Mouse (Mus musculus): Measurements from ENCODE around the gene Hnrnpa0.
"Not testable (repeated sequence)": the region's sequence is repeated elsewhere in the genome, so short reads cannot be mapped to it uniquely, and the experiment has no call there.

Gene Hnrnpa0

GRCm38 (mm10) chr13:58128396-58128767 lies at the start of gene Hnrnpa0:
Gene Hnrnpa0 (minus strand): TSS chr13:58128556.
- peak; percentile 81 for DNase-seq (ENCODE audit: low read depth, low spot score)

- DNase-seq (ENCODE audit: low read depth, low spot score), result no peak
These were observed 49.3 kb upstream of the Hnrnpa0 start for GRCm38 (mm10) chr13:58177511-58178208.

GRCm38 (mm10) chr13:58176105-58176504 lies 47.7 kb upstream of the Hnrnpa0 start:
- DNase-seq (ENCODE audit: low read depth, low spot score), result no peak

- no peak for DNase-seq (ENCODE audit: low read depth, low spot score)
These were observed 39.8 kb upstream of the Hnrnpa0 start for GRCm38 (mm10) chr13:58168119-58168518.

GRCm38 (mm10) chr13:58163343-58163742 lies 35.0 kb upstream of the Hnrnpa0 start:
- DNase-seq (ENCODE audit: low read depth, low spot score), result no peak

- DNase-seq (ENCODE audit: low read depth, low spot score), result no peak
These were observed 32.4 kb upstream of the Hnrnpa0 start for GRCm38 (mm10) chr13:58160761-58161160.

- peak; percentile 70 for DNase-seq (ENCODE audit: low read depth, low spot score)
These were observed 29.9 kb upstream of the Hnrnpa0 start for GRCm38 (mm10) chr13:58158099-58158912.

GRCm38 (mm10) chr13:58157447-58158098 lies 29.2 kb upstream of the Hnrnpa0 start, which contains the start of gene Idnk:
Gene Idnk (plus strand): TSS chr13:58157649.
- DNase-seq (ENCODE audit: low read depth, low spot score), result peak; percentile 56

GRCm38 (mm10) chr13:58157036-58157435 lies 28.7 kb upstream of the Hnrnpa0 start:
- no peak for DNase-seq (ENCODE audit: low read depth, low spot score)

- no peak for DNase-seq (ENCODE audit: low read depth, low spot score)
These were observed 27.7 kb upstream of the Hnrnpa0 start for GRCm38 (mm10) chr13:58156031-58156430.

- DNase-seq (ENCODE audit: low read depth, low spot score), result no peak
These were observed 22.1 kb upstream of the Hnrnpa0 start for GRCm38 (mm10) chr13:58150442-58150841.

GRCm38 (mm10) chr13:58149629-58150028 lies 21.3 kb upstream of the Hnrnpa0 start:
- no peak for DNase-seq (ENCODE audit: low read depth, low spot score)

- no peak for DNase-seq (ENCODE audit: low read depth, low spot score)
These were observed 20.7 kb upstream of the Hnrnpa0 start for GRCm38 (mm10) chr13:58149033-58149558.

- DNase-seq (ENCODE audit: low read depth, low spot score), result peak; percentile 70
These were observed 20.0 kb upstream of the Hnrnpa0 start for GRCm38 (mm10) chr13:58148256-58148831.

- no peak for DNase-seq (ENCODE audit: low read depth, low spot score)
These were observed 19.4 kb upstream of the Hnrnpa0 start for GRCm38 (mm10) chr13:58147760-58148159.

GRCm38 (mm10) chr13:58146603-58147002 lies 18.2 kb upstream of the Hnrnpa0 start:
- not testable (repeated sequence) for DNase-seq (ENCODE audit: low read depth, low spot score)

GRCm38 (mm10) chr13:58131692-58132091 lies 3.3 kb upstream of the Hnrnpa0 start:
- DNase-seq (ENCODE audit: low read depth, low spot score), result no peak

- DNase-seq (ENCODE audit: low read depth, low spot score), result no peak
These were observed 1.4 kb upstream of the Hnrnpa0 start for GRCm38 (mm10) chr13:58129687-58130246.

- peak; percentile 93 for DNase-seq (ENCODE audit: low read depth, low spot score)
These were observed 664 bp upstream of the Hnrnpa0 start for GRCm38 (mm10) chr13:58128768-58129671.

GRCm38 (mm10) chr13:58127766-58128361 lies 492 bp downstream of the Hnrnpa0 start:
- no peak for DNase-seq (ENCODE audit: low read depth, low spot score)

Data from telencephalon, adult 2 months (tissue).